Mouse (Mus musculus): ENCODE data around the gene Fbf1.

DNA sequence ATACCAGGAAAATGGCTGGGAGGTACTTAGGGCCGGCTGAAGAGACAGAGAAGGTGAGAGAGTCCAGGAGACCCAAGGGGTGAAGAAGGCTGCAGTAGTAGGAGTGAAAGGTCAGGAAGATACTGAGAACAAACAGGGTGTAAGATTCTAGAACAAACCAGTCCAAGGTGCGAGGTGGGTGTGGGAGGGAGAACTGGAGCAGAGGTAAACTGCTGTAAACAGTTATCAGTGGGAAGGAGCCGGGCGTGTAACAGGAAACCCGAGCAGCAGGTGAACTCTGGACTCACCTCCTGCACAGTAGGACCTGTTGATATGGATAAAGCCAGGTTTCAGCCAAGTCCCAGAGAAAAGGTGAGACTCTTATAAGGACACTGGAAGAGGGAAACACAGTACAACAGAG, 42.7 kb upstream of the Fbf1 start:
- no peak for TF ChIP-seq CTCF (IDR thresholded peaks at IDR 0.05; ENCODE audit: insufficient read depth, low read depth, low read length)
- TF ChIP-seq POLR2A (IDR thresholded peaks at IDR 0.05; ENCODE audit: insufficient read depth, low read depth, low read length) = no peak
